Mouse (Mus musculus): ENCODE data around the gene Mlst8. TPM values are rescaled to one million over a fixed set of nuclear protein-coding genes. Genes with fewer than 3 reads are reported as not detected.

Gene Mlst8
- total and polyA plus RNA-seq, 3 experiments = 35.4 to 57.3 TPM; not detected in 1

Other genes starting within 250 kb of the Mlst8 start
- 34.5 and 38.0 TPM in 2 replicates for gene Ccnf, start 227.6 kb downstream of the Mlst8 start, total RNA-seq (2012; rRNA removed)
- 10 to 100 TPM in 1 of 2 experiments, not detected in 1; 73.9 TPM for gene Ccnf, start 227.6 kb downstream of the Mlst8 start, polyA plus RNA-seq (2012; ENCODE audit: insufficient read depth in 1 of 2, insufficient read length in 2 of 2, low read depth in 1 of 2, low replicate concordance in 2 of 2, missing spikeins in 1 of 2)
- gene Abca17, start 128.0 kb downstream of the Mlst8 start, total RNA-seq (2012; rRNA removed) = 0.04 and 0.07 TPM in 2 replicates
- gene Abca17, start 128.0 kb downstream of the Mlst8 start, polyA plus RNA-seq (2012; ENCODE audit: insufficient read depth in 1 of 2, insufficient read length in 2 of 2, low read depth in 1 of 2, low replicate concordance in 2 of 2, missing spikeins in 1 of 2) = under 1 TPM in 1 of 2 experiments, not detected in 1; 0.03 TPM
- gene Abca3, start 127.1 kb downstream of the Mlst8 start, total RNA-seq (2012; rRNA removed) = 27.3 and 32.4 TPM in 2 replicates
- 10 to 100 TPM; 36.6 to 37.1 TPM for gene Abca3, start 127.1 kb downstream of the Mlst8 start, polyA plus RNA-seq (2012; ENCODE audit: insufficient read depth in 1 of 2, insufficient read length in 2 of 2, low read depth in 1 of 2, low replicate concordance in 2 of 2, missing spikeins in 1 of 2)
- gene Rnps1, start 64.5 kb downstream of the Mlst8 start, total RNA-seq (2012; rRNA removed) = 156 and 167 TPM in 2 replicates
- gene Rnps1, start 64.5 kb downstream of the Mlst8 start, polyA plus RNA-seq (2012; ENCODE audit: insufficient read depth in 1 of 2, insufficient read length in 2 of 2, low read depth in 1 of 2, low replicate concordance in 2 of 2, missing spikeins in 1 of 2) = 100 to 1,000 TPM in 1 of 2 experiments, not detected in 1; 282 TPM
- gene Eci1, start 52.4 kb downstream of the Mlst8 start, total RNA-seq (2012; rRNA removed) = 54.4 and 65.6 TPM in 2 replicates
- 10 to 100 TPM in 1 of 2 experiments, not detected in 1; 48.6 TPM for gene Eci1, start 52.4 kb downstream of the Mlst8 start, polyA plus RNA-seq (2012; ENCODE audit: insufficient read depth in 1 of 2, insufficient read length in 2 of 2, low read depth in 1 of 2, low replicate concordance in 2 of 2, missing spikeins in 1 of 2)
- gene Dnase1l2, start 36.0 kb downstream of the Mlst8 start, total RNA-seq (2012; rRNA removed) = 0.49 and 0.62 TPM in 2 replicates
- 1 to 10 TPM in 1 of 2 experiments, not detected in 1; 1.8 TPM for gene Dnase1l2, start 36.0 kb downstream of the Mlst8 start, polyA plus RNA-seq (2012; ENCODE audit: insufficient read depth in 1 of 2, insufficient read length in 2 of 2, low read depth in 1 of 2, low replicate concordance in 2 of 2, missing spikeins in 1 of 2)
- 24.3 and 26.0 TPM in 2 replicates for gene E4f1, start 8.8 kb downstream of the Mlst8 start, total RNA-seq (2012; rRNA removed)
- gene E4f1, start 8.8 kb downstream of the Mlst8 start, polyA plus RNA-seq (2012; ENCODE audit: insufficient read depth in 1 of 2, insufficient read length in 2 of 2, low read depth in 1 of 2, low replicate concordance in 2 of 2, missing spikeins in 1 of 2) = 10 to 100 TPM in 1 of 2 experiments, not detected in 1; 37.1 TPM
- 16.6 and 19.3 TPM in 2 replicates for gene Pgp, start 8.7 kb downstream of the Mlst8 start, total RNA-seq (2012; rRNA removed)
- gene Pgp, start 8.7 kb downstream of the Mlst8 start, polyA plus RNA-seq (2012; ENCODE audit: insufficient read depth in 1 of 2, insufficient read length in 2 of 2, low read depth in 1 of 2, low replicate concordance in 2 of 2, missing spikeins in 1 of 2) = 10 to 100 TPM in 1 of 2 experiments, not detected in 1; 55.0 TPM
- 1.1 and 2.0 TPM in 2 replicates for gene Bricd5, start 5.2 kb downstream of the Mlst8 start, total RNA-seq (2012; rRNA removed)
- under 1 TPM in 1 of 2 experiments, not detected in 1; 0.82 TPM for gene Bricd5, start 5.2 kb downstream of the Mlst8 start, polyA plus RNA-seq (2012; ENCODE audit: insufficient read depth in 1 of 2, insufficient read length in 2 of 2, low read depth in 1 of 2, low replicate concordance in 2 of 2, missing spikeins in 1 of 2)
- 0.04 and 0.07 TPM in 2 replicates for gene Caskin1, start 9.5 kb upstream of the Mlst8 start, total RNA-seq (2012; rRNA removed)
- gene Caskin1, start 9.5 kb upstream of the Mlst8 start, polyA plus RNA-seq (2012; ENCODE audit: insufficient read depth in 1 of 2, insufficient read length in 2 of 2, low read depth in 1 of 2, low replicate concordance in 2 of 2, missing spikeins in 1 of 2) = under 1 TPM in 1 of 2 experiments, not detected in 1; 0.38 TPM
- gene Traf7, start 48.9 kb upstream of the Mlst8 start, total RNA-seq (2012; rRNA removed) = 118 and 121 TPM in 2 replicates
- 100 to 1,000 TPM in 1 of 2 experiments, not detected in 1; 261 TPM for gene Traf7, start 48.9 kb upstream of the Mlst8 start, polyA plus RNA-seq (2012; ENCODE audit: insufficient read depth in 1 of 2, insufficient read length in 2 of 2, low read depth in 1 of 2, low replicate concordance in 2 of 2, missing spikeins in 1 of 2)
- 0.89 and 1.0 TPM in 2 replicates for gene Rab26, start 55.1 kb upstream of the Mlst8 start, total RNA-seq (2012; rRNA removed)
- 1 to 10 TPM in 1 of 2 experiments, not detected in 1; 1.1 TPM for gene Rab26, start 55.1 kb upstream of the Mlst8 start, polyA plus RNA-seq (2012; ENCODE audit: insufficient read depth in 1 of 2, insufficient read length in 2 of 2, low read depth in 1 of 2, low replicate concordance in 2 of 2, missing spikeins in 1 of 2)
- gene Pkd1, start 70.8 kb upstream of the Mlst8 start, total RNA-seq (2012; rRNA removed) = 10.3 and 10.6 TPM in 2 replicates
- 10 to 100 TPM in 1 of 2 experiments, not detected in 1; 10.7 TPM for gene Pkd1, start 70.8 kb upstream of the Mlst8 start, polyA plus RNA-seq (2012; ENCODE audit: insufficient read depth in 1 of 2, insufficient read length in 2 of 2, low read depth in 1 of 2, low replicate concordance in 2 of 2, missing spikeins in 1 of 2)
- gene Tsc2, start 153.6 kb upstream of the Mlst8 start, total RNA-seq (2012; rRNA removed) = 44.0 and 48.8 TPM in 2 replicates
- gene Tsc2, start 153.6 kb upstream of the Mlst8 start, polyA plus RNA-seq (2012; ENCODE audit: insufficient read depth in 1 of 2, insufficient read length in 2 of 2, low read depth in 1 of 2, low replicate concordance in 2 of 2, missing spikeins in 1 of 2) = 10 to 100 TPM in 1 of 2 experiments, not detected in 1; 99.2 TPM
- gene Nthl1, start 153.6 kb upstream of the Mlst8 start, total RNA-seq (2012; rRNA removed) = 26.1 and 31.4 TPM in 2 replicates
- gene Nthl1, start 153.6 kb upstream of the Mlst8 start, polyA plus RNA-seq (2012; ENCODE audit: insufficient read depth in 1 of 2, insufficient read length in 2 of 2, low read depth in 1 of 2, low replicate concordance in 2 of 2, missing spikeins in 1 of 2) = 100 to 1,000 TPM in 1 of 2 experiments, 10 to 100 TPM in 1; 32.0 to 262 TPM
- gene Slc9a3r2, start 171.2 kb upstream of the Mlst8 start, total RNA-seq (2012; rRNA removed) = 0.75 and 0.96 TPM in 2 replicates
- 1 to 10 TPM in 1 of 2 experiments, not detected in 1; 3.5 TPM for gene Slc9a3r2, start 171.2 kb upstream of the Mlst8 start, polyA plus RNA-seq (2012; ENCODE audit: insufficient read depth in 1 of 2, insufficient read length in 2 of 2, low read depth in 1 of 2, low replicate concordance in 2 of 2, missing spikeins in 1 of 2)
- gene Npw, start 179.4 kb upstream of the Mlst8 start, total RNA-seq (2012; rRNA removed) = not detected in 2 replicates
- gene Npw, start 179.4 kb upstream of the Mlst8 start, polyA plus RNA-seq (2012; ENCODE audit: insufficient read depth in 1 of 2, insufficient read length in 2 of 2, low read depth in 1 of 2, low replicate concordance in 2 of 2, missing spikeins in 1 of 2) = not detected
- 21.9 and 22.2 TPM in 2 replicates for gene Zfp598, start 190.6 kb upstream of the Mlst8 start, total RNA-seq (2012; rRNA removed)
- 10 to 100 TPM; 59.0 to 80.4 TPM for gene Zfp598, start 190.6 kb upstream of the Mlst8 start, polyA plus RNA-seq (2012; ENCODE audit: insufficient read depth in 1 of 2, insufficient read length in 2 of 2, low read depth in 1 of 2, low replicate concordance in 2 of 2, missing spikeins in 1 of 2)
- gene Syngr3, start 210.9 kb upstream of the Mlst8 start, total RNA-seq (2012; rRNA removed) = 0.15 TPM in 1 of 2 replicates, not detected in the other
- gene Syngr3, start 210.9 kb upstream of the Mlst8 start, polyA plus RNA-seq (2012; ENCODE audit: insufficient read depth in 1 of 2, insufficient read length in 2 of 2, low read depth in 1 of 2, low replicate concordance in 2 of 2, missing spikeins in 1 of 2) = under 1 TPM in 1 of 2 experiments, not detected in 1; 0.68 TPM
- gene Gfer, start 217.1 kb upstream of the Mlst8 start, total RNA-seq (2012; rRNA removed) = 78.6 and 86.8 TPM in 2 replicates
- gene Gfer, start 217.1 kb upstream of the Mlst8 start, polyA plus RNA-seq (2012; ENCODE audit: insufficient read depth in 1 of 2, insufficient read length in 2 of 2, low read depth in 1 of 2, low replicate concordance in 2 of 2, missing spikeins in 1 of 2) = 10 to 100 TPM in 1 of 2 experiments, not detected in 1; 83.0 TPM
- gene Noxo1, start 217.2 kb upstream of the Mlst8 start, total RNA-seq (2012; rRNA removed) = 0.39 and 0.62 TPM in 2 replicates
- 1 to 10 TPM in 1 of 2 experiments, not detected in 1; 2.4 TPM for gene Noxo1, start 217.2 kb upstream of the Mlst8 start, polyA plus RNA-seq (2012; ENCODE audit: insufficient read depth in 1 of 2, insufficient read length in 2 of 2, low read depth in 1 of 2, low replicate concordance in 2 of 2, missing spikeins in 1 of 2)
- gene Tbl3, start 228.6 kb upstream of the Mlst8 start, total RNA-seq (2012; rRNA removed) = 102 and 103 TPM in 2 replicates
- gene Tbl3, start 228.6 kb upstream of the Mlst8 start, polyA plus RNA-seq (2012; ENCODE audit: insufficient read depth in 1 of 2, insufficient read length in 2 of 2, low read depth in 1 of 2, low replicate concordance in 2 of 2, missing spikeins in 1 of 2) = 100 to 1,000 TPM in 1 of 2 experiments, not detected in 1; 111 TPM
- gene Rnf151, start 239.0 kb upstream of the Mlst8 start, total RNA-seq (2012; rRNA removed) = 0.23 and 0.26 TPM in 2 replicates
- gene Rnf151, start 239.0 kb upstream of the Mlst8 start, polyA plus RNA-seq (2012; ENCODE audit: insufficient read depth in 1 of 2, insufficient read length in 2 of 2, low read depth in 1 of 2, low replicate concordance in 2 of 2, missing spikeins in 1 of 2) = under 1 TPM in 1 of 2 experiments, not detected in 1; 0.40 TPM
- 3,755 and 4,516 TPM in 2 replicates for gene Rps2, start 239.0 kb upstream of the Mlst8 start, total RNA-seq (2012; rRNA removed)
- gene Rps2, start 239.0 kb upstream of the Mlst8 start, polyA plus RNA-seq (2012; ENCODE audit: insufficient read depth in 1 of 2, insufficient read length in 2 of 2, low read depth in 1 of 2, low replicate concordance in 2 of 2, missing spikeins in 1 of 2) = 1,000 to 10,000 TPM in 1 of 2 experiments, not detected in 1; 1,852 TPM
- 258 and 292 TPM in 2 replicates for gene Ndufb10, start 245.4 kb upstream of the Mlst8 start, total RNA-seq (2012; rRNA removed)
- 100 to 1,000 TPM in 1 of 2 experiments, not detected in 1; 230 TPM for gene Ndufb10, start 245.4 kb upstream of the Mlst8 start, polyA plus RNA-seq (2012; ENCODE audit: insufficient read depth in 1 of 2, insufficient read length in 2 of 2, low read depth in 1 of 2, low replicate concordance in 2 of 2, missing spikeins in 1 of 2)
- 0.12 and 0.13 TPM in 2 replicates for gene Rpl3l, start 248.7 kb upstream of the Mlst8 start, total RNA-seq (2012; rRNA removed)
- under 1 TPM in 1 of 2 experiments, not detected in 1; 0.24 TPM for gene Rpl3l, start 248.7 kb upstream of the Mlst8 start, polyA plus RNA-seq (2012; ENCODE audit: insufficient read depth in 1 of 2, insufficient read length in 2 of 2, low read depth in 1 of 2, low replicate concordance in 2 of 2, missing spikeins in 1 of 2)

Measured in MEL (cell line).